Mouse (Mus musculus): ENCODE results near the gene Mars2. TPM values are rescaled to one million over a fixed set of nuclear protein-coding genes. Genes with fewer than 3 reads are reported as not detected.

Gene Mars2
- polyA plus RNA-seq, 1 experiment from 2014 or later: 2.4 TPM

DNA sequence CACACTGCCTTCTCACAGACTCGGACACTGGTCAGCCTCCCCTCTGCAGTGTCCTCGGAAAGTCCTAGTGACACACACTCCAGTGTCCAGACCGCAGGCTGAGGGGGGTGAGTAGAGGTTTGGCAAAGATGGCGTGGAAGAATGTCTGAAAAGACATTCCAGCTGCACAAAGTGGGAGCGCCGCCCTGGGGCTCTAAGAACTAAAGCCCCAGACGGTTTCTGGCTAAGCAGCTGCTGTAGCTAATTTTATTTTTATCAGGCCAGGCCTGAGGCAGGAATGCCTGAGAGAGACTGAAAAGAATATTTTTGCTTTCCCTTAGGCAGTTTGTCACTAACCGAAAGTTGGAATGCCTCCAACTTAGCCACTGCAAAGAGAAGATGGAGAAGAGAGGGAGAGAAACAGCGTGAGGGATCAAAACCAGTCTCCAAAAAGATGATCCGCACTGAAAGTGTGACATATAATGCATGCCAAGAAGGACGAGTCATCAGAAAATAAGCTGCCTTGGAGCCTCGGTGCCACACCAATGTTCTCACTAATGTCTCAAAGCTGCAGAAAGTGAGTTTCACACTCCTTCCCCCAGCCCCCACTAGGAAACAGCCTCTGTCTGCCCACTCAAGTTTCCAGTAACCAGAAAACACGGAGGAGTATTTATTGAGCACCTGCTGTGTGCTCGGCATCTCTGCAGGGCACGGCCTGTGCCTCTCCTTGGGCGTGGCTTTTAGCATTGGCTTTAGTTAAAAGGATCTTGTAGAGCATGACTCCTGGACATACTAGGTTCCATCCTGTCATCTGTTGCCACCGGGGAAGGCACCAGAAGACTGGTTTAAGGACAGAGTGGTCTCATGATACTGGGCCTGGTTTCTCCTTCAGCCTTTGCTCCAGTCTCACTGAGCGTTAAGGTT is 34.9 kb upstream of the Mars2 start:
- Histone ChIP-seq H3K36me3 (ENCODE audit: control insufficient read depth, insufficient read depth, low read length) (no peaks in the 10 kb centered on the region; the same call in 1 of the 2 replicates), H3K27ac (ENCODE audit: low read depth, low read length) (no peak overlapping the region), H3K9ac (ENCODE audit: low read depth, low read length) (no peak overlapping the region), H3K4me1 (ENCODE audit: control insufficient read depth, insufficient read depth, low read length) (0 out of 2 replicates have a peak, but pooled peaks cover 7% of the 10 kb centered on the region), H3K4me2 (replicated peaks; ENCODE audit: low read depth, low read length) (no peak overlapping the region), H3K27me3 (ENCODE audit: control insufficient read depth, insufficient read depth, low read length) (no peaks in the 10 kb centered on the region), H3K9me3 (ENCODE audit: control insufficient read depth, low read length) (no peaks in the 10 kb centered on the region), H3K4me3 (ENCODE audit: low read length) (no peak overlapping the region)
- peak; percentile 26; the same call in 1 of the 2 replicates for ATAC-seq (ENCODE audit: low FRiP score, low TSS enrichment)
- 78% methylated on average over 18 of the region's 18 CpGs for WGBS

DNA sequence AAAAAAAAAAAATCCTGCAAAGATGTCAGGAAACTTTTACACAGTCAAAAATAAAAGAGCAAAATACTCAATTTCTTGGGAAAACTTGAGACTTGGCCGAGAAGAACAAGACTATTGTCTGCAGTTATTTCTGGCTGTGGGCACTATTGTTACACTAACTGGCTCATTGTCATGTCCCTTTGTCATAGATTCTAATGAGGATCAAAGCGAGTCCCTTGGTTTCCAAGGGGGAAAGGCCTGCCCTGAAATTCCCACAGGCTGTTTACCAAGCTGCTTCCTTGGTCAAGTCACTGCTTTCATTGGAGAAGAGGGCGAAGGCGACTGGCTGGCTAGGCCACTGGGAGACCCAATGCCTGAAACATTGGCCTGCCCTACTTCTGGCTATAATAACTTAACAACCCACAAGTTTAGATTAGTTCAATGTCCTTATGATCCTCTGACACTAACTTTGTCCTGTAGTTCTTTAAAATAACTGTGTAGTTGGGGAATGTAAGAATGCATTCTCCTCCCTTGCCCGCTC is 31.1 kb upstream of the Mars2 start:
- Histone ChIP-seq H3K27me3 (ENCODE audit: control insufficient read depth, insufficient read depth, low read length) (no peaks in the 10 kb centered on the region), H3K27ac (ENCODE audit: low read depth, low read length) (no peak overlapping the region), H3K4me1 (ENCODE audit: control insufficient read depth, insufficient read depth, low read length) (0 out of 2 replicates have a peak, but pooled peaks cover 10% of the 10 kb centered on the region), H3K9me3 (ENCODE audit: control insufficient read depth, low read length) (no peaks in the 10 kb centered on the region), H3K36me3 (ENCODE audit: control insufficient read depth, insufficient read depth, low read length) (no peaks in the 10 kb centered on the region; the same call in 1 of the 2 replicates), H3K4me2 (replicated peaks; ENCODE audit: low read depth, low read length) (no peak overlapping the region), H3K9ac (ENCODE audit: low read depth, low read length) (no peak overlapping the region), H3K4me3 (ENCODE audit: low read length) (no peak overlapping the region)
- WGBS: 59% methylated on average over 5 of the region's 5 CpGs
- ATAC-seq (ENCODE audit: low FRiP score, low TSS enrichment): no peak

DNA sequence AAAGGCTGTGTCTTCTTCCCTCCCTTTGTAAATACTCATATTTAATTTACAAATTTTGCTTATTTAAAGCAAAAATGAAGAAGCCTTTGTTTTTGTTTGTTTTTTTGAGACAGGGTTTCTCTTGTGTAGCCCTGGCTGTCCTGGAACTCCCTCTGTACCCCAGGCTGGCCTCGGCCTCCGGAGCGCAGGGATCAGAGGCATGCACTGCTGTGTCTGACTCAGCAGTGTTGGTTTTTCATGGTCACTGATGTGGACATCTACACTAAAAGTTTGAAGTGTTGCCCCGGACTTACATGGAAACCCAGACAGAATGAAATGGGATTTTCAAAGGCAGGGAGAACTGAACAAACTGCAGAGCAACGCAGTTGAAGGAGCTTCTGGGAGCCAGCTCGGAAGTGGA is 29.4 kb upstream of the Mars2 start:
- Histone ChIP-seq H3K4me1 (ENCODE audit: control insufficient read depth, insufficient read depth, low read length) (0 out of 2 replicates have a peak, but pooled peaks cover 3% of the 10 kb centered on the region), H3K27ac (ENCODE audit: low read depth, low read length) (no peak overlapping the region), H3K27me3 (ENCODE audit: control insufficient read depth, insufficient read depth, low read length) (no peaks in the 10 kb centered on the region), H3K9ac (ENCODE audit: low read depth, low read length) (no peak overlapping the region), H3K36me3 (ENCODE audit: control insufficient read depth, insufficient read depth, low read length) (no peaks in the 10 kb centered on the region; the same call in 1 of the 2 replicates), H3K4me3 (ENCODE audit: low read length) (no peak overlapping the region), H3K9me3 (ENCODE audit: control insufficient read depth, low read length) (no peaks in the 10 kb centered on the region), H3K4me2 (replicated peaks; ENCODE audit: low read depth, low read length) (no peak overlapping the region)
- 93% methylated on average over 6 of the region's 6 CpGs for WGBS
- no peak for ATAC-seq (ENCODE audit: low FRiP score, low TSS enrichment)

DNA sequence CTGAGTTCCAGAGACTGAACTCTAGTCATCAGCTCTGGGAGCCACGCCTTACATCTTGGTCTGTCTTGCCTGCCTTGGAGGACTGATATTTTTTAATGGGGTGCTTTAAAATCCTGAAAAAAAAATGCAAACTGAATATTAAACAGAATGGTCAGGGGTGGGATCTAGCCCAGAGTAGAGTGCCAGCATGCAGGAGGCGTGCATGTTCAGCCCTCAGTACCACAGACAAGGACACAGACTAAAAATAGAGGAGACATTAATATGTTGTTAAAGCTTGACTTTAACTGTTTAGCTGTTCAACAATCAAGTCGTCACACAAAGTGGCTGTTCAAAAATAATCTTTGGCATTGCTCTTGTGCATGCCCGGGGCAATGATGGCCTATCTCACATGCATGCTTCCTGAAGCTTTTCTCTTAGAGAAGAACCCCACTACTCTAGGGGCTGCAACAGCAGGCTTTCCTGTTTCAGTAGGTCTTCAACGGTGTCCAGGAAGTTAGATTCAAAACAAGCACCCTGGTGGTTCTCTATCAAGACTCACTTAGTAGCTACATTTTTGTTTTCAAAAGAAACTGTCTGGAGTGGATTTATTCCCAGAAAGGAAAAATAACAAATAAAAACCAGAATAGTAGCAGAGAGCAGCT is 28.4 kb upstream of the Mars2 start:
- Histone ChIP-seq H3K9ac (ENCODE audit: low read depth, low read length) (no peak overlapping the region), H3K27me3 (ENCODE audit: control insufficient read depth, insufficient read depth, low read length) (no peaks in the 10 kb centered on the region), H3K27ac (ENCODE audit: low read depth, low read length) (no peak overlapping the region), H3K4me1 (ENCODE audit: control insufficient read depth, insufficient read depth, low read length) (0 out of 2 replicates have a peak, but pooled peaks cover 3% of the 10 kb centered on the region), H3K4me2 (replicated peaks; ENCODE audit: low read depth, low read length) (no peak overlapping the region), H3K36me3 (ENCODE audit: control insufficient read depth, insufficient read depth, low read length) (no peaks in the 10 kb centered on the region; the same call in 1 of the 2 replicates), H3K4me3 (ENCODE audit: low read length) (no peak overlapping the region), H3K9me3 (ENCODE audit: control insufficient read depth, low read length) (no peaks in the 10 kb centered on the region)
- 79% methylated on average over 5 of the region's 5 CpGs for WGBS
- ATAC-seq (ENCODE audit: low FRiP score, low TSS enrichment): no peak

DNA sequence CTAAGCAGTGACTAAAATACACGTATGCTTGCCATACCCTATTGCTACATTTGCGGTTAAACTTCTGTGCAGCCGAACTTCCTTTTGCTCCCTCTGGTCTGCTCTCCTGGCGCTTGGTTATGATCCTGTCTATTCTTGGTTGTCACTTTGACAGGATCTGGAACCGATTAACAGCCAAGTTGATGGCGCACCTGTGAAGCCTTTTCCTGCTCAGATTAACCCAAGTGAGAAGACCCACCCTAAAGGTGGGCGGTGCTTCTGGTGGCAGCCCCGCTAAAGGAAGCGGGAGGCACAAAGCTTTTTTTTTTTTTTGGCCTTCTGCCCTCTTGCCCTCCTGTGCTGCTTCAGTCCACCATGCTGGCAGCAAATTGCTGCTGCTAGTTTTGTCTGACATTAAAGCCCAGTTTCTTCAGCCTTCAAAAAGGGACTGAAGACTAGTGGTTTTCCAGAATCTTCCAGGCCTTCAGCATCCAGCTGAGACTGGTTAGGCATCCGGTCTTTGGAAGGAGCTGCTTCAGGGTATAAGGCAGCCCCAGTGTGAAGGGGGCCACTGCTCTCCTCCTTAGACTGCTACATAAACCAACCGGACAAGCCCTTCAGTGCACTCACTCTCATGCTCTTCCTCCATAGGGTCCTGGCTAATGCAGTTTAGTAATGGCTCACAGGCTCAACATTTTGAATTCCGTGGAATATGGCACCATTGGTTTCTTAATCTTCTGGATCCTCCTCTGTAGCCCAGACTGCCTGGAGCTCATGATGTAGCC is 26.6 kb upstream of the Mars2 start:
- H3K9me3 ChIP-seq (ENCODE audit: control insufficient read depth, low read length): no peaks in the 10 kb centered on the region
- H3K4me3 ChIP-seq (ENCODE audit: low read length): no peak overlapping the region
- H3K4me1 ChIP-seq (ENCODE audit: control insufficient read depth, insufficient read depth, low read length): 0 out of 2 replicates have a peak, but pooled peaks cover 3% of the 10 kb centered on the region
- H3K4me2 ChIP-seq (replicated peaks; ENCODE audit: low read depth, low read length): no peak overlapping the region
- WGBS: 49% methylated on average over 12 of the region's 12 CpGs
- H3K36me3 ChIP-seq (ENCODE audit: control insufficient read depth, insufficient read depth, low read length): no peaks in the 10 kb centered on the region
- 0 out of 2 replicates have a peak, but pooled peaks have one; percentile 20 for ATAC-seq (ENCODE audit: low FRiP score, low TSS enrichment)
- H3K27ac ChIP-seq (ENCODE audit: low read depth, low read length): 0 out of 2 replicates have a peak overlapping the region, but pooled peaks have one; percentile 24
- H3K9ac ChIP-seq (ENCODE audit: low read depth, low read length): no peak overlapping the region
- H3K27me3 ChIP-seq (ENCODE audit: control insufficient read depth, insufficient read depth, low read length): no peaks in the 10 kb centered on the region

DNA sequence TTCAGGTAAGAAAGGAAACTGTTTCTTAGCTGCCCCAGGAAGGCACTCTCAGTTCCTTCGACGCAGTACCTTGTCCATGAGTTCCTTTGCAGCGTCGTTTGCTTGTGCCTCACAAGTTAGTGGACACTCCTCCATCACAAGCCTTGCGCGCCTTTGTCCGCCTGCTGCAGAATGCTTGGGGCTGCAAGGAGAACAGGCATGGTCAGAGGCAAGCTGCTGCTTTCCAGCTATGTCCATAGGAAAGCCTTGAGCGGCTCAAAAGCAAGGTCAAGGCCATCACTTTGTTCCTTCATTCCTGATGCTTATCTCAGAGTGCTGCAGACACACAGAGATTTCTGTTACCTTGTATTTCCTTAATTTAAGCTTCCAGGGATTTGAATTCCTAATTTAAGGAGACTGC is 25.9 kb upstream of the Mars2 start:
- Histone ChIP-seq H3K27me3 (ENCODE audit: control insufficient read depth, insufficient read depth, low read length) (no peaks in the 10 kb centered on the region), H3K9me3 (ENCODE audit: control insufficient read depth, low read length) (no peaks in the 10 kb centered on the region), H3K4me1 (ENCODE audit: control insufficient read depth, insufficient read depth, low read length) (0 out of 2 replicates have a peak, but pooled peaks cover 3% of the 10 kb centered on the region), H3K36me3 (ENCODE audit: control insufficient read depth, insufficient read depth, low read length) (no peaks in the 10 kb centered on the region), H3K27ac (ENCODE audit: low read depth, low read length) (no peak overlapping the region), H3K4me3 (ENCODE audit: low read length) (no peak overlapping the region), H3K4me2 (replicated peaks; ENCODE audit: low read depth, low read length) (no peak overlapping the region), H3K9ac (ENCODE audit: low read depth, low read length) (no peak overlapping the region)
- WGBS: 73% methylated on average over 8 of the region's 8 CpGs
- no peak for ATAC-seq (ENCODE audit: low FRiP score, low TSS enrichment)

DNA sequence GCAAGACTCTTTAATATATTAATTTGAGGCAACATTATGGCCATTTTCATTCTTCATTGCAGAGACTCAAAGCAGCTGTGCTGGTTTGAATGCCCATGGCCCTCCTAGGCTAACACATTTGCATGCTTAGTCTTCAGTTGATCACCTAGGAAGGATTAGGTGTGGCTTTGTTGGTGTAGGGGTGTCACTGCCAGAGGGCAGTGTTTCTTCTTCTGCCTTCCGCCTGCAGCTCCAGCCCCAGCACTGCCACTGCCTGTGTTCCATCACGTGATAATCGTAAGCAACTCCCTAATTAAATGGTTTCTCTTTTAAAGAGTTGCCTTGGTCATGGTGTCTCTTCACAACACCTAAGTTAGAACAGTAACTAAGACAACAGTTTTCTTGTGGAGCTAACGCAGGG is 24.2 kb upstream of the Mars2 start:
- 90% methylated on average over 4 of the region's 4 CpGs for WGBS
- no peaks in the 10 kb centered on the region for H3K27me3 ChIP-seq (ENCODE audit: control insufficient read depth, insufficient read depth, low read length)
- H3K4me3 ChIP-seq (ENCODE audit: low read length): no peak overlapping the region
- 0 out of 2 replicates have a peak, but pooled peaks cover 3% of the 10 kb centered on the region for H3K4me1 ChIP-seq (ENCODE audit: control insufficient read depth, insufficient read depth, low read length)
- no peaks in the 10 kb centered on the region for H3K9me3 ChIP-seq (ENCODE audit: control insufficient read depth, low read length)
- no peak overlapping the region for H3K9ac ChIP-seq (ENCODE audit: low read depth, low read length)
- no peak for ATAC-seq (ENCODE audit: low FRiP score, low TSS enrichment)
- H3K27ac ChIP-seq (ENCODE audit: low read depth, low read length): no peak overlapping the region
- no peak overlapping the region for H3K4me2 ChIP-seq (replicated peaks; ENCODE audit: low read depth, low read length)
- no peaks in the 10 kb centered on the region for H3K36me3 ChIP-seq (ENCODE audit: control insufficient read depth, insufficient read depth, low read length)

DNA sequence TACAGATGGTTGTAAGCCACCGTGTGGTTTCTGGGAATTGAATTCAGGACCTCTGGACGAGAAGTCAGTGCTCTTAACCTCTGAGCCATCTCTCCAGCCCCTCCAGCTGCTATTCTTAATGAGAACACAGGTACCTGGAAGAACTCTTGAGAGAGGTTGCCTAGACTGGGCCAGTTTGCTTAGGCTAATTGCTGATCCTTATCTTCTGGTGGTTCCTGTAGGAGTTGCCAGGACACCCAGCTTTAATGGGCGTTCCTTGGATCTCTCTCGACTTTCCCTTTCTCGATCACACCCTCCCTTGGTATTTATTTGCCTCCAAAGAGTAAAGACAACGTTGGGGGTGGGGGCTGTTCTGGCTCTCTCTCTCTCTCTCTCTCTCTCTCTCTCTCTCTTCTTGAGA is 23.5 kb upstream of the Mars2 start:
- 30% methylated on average over 6 of the region's 6 CpGs for WGBS
- Histone ChIP-seq H3K9me3 (ENCODE audit: control insufficient read depth, low read length) (no peaks in the 10 kb centered on the region), H3K4me1 (ENCODE audit: control insufficient read depth, insufficient read depth, low read length) (0 out of 2 replicates have a peak, but pooled peaks cover 3% of the 10 kb centered on the region), H3K27ac (ENCODE audit: low read depth, low read length) (no peak overlapping the region), H3K27me3 (ENCODE audit: control insufficient read depth, insufficient read depth, low read length) (no peaks in the 10 kb centered on the region), H3K4me2 (replicated peaks; ENCODE audit: low read depth, low read length) (no peak overlapping the region), H3K9ac (ENCODE audit: low read depth, low read length) (no peak overlapping the region), H3K36me3 (ENCODE audit: control insufficient read depth, insufficient read depth, low read length) (no peaks in the 10 kb centered on the region), H3K4me3 (ENCODE audit: low read length) (no peak overlapping the region)
- peak; percentile 54; the same call in 1 of the 2 replicates for ATAC-seq (ENCODE audit: low FRiP score, low TSS enrichment)

Data from kidney, embryonic 14.5 days (tissue).